Mouse (Mus musculus): ENCODE measurements at regions not wholly inside any gene's neighbourhood (a gene's known extent, or its start where the extent isn't known, plus 50 kb on each side); places are given as distances from the start of the nearest gene placed in this dataset.

- DNase-seq (ENCODE audit: low read depth, low spot score): peak; percentile 56
Observed at GRCm38 (mm10) chr1:174999265-175000200, 77.9 kb upstream of the Grem2 start.

GRCm38 (mm10) chr1:174992520-174992919 is 70.9 kb upstream of the Grem2 start:
- no peak for DNase-seq (ENCODE audit: low read depth, low spot score)

GRCm38 (mm10) chr1:174988590-174988989 is 67.0 kb upstream of the Grem2 start:
- no peak for DNase-seq (ENCODE audit: low read depth, low spot score)

GRCm38 (mm10) chr1:174971895-174972294 is 50.3 kb upstream of the Grem2 start:
- DNase-seq (ENCODE audit: low read depth, low spot score): peak; percentile 8
